Mouse (Mus musculus) limb, embryonic 14.5 days (tissue): ENCODE measurements at regions not wholly inside any gene's neighbourhood (a gene's known extent, or its start where the extent isn't known, plus 50 kb on each side); places are given as distances from the start of the nearest gene placed in this dataset.

Source experiments
- ATAC-seq: fragments of 200-750 bp; cut with Nextera tagmentation; 2 replicates; pipeline ENCODE4 v1.8.0; 2017; ENCODE audit warnings: low read depth, moderate number of reproducible peaks, moderate TSS enrichment; ENCODE audit not compliant: low FRiP score
- DNase-seq: peaks from one replicate; pipeline ENCODE4 v3.0.0-alpha.2; 2015; ENCODE audit warnings: low spot score
- H3K27ac ChIP-seq: fragments of 300-500 bp; sonication (generic); replicated peaks from 2 replicates; pipeline ENCODE4 v1.5.1; 2014; ENCODE audit warnings: low read depth, mild to moderate bottlenecking, low read length, moderate library complexity, mixed read lengths
- H3K27me3 ChIP-seq: fragments of 300-500 bp; sonication (generic); 2 replicates; pipeline ENCODE4 v1.6.1; 2014; ENCODE audit warnings: low read length, mixed read lengths; ENCODE audit not compliant: control insufficient read depth, insufficient read depth
- H3K36me3 ChIP-seq: fragments of 300-500 bp; sonication (generic); 2 replicates; pipeline ENCODE4 v1.6.1; 2014; ENCODE audit warnings: mild to moderate bottlenecking, low read length, moderate library complexity, mixed read lengths; ENCODE audit not compliant: control insufficient read depth, insufficient read depth
- H3K4me1 ChIP-seq: fragments of 300-500 bp; sonication (generic); 2 replicates; pipeline ENCODE4 v1.6.1; 2014; ENCODE audit warnings: antibody characterized with exemption, low read length, mixed read lengths; ENCODE audit not compliant: control insufficient read depth, insufficient read depth
- H3K4me2 ChIP-seq: fragments of 300-500 bp; sonication (generic); replicated peaks from 2 replicates; pipeline ENCODE4 v1.6.1; 2014; ENCODE audit warnings: low read depth, mild to moderate bottlenecking, low read length, moderate library complexity; ENCODE audit not compliant: severe bottlenecking
- H3K4me3 ChIP-seq: fragments of 300-500 bp; sonication (generic); replicated peaks from 2 replicates; pipeline ENCODE4 v1.5.1; 2014; ENCODE audit warnings: low read length
- H3K9ac ChIP-seq: fragments of 300-500 bp; sonication (generic); 2 replicates; pipeline ENCODE4 v1.6.1; 2014; ENCODE audit warnings: mild to moderate bottlenecking, low read depth, low read length, moderate library complexity; ENCODE audit not compliant: severe bottlenecking
- H3K9me3 ChIP-seq: fragments of 300-500 bp; sonication (generic); 2 replicates; pipeline ENCODE4 v1.6.1; 2016; ENCODE audit warnings: low read length; ENCODE audit not compliant: control insufficient read depth
- POLR2A ChIP-seq: fragments of 200-500 bp; IDR thresholded peaks from 2 replicates; pipeline ENCODE4 v1.8.0; 2012; ENCODE audit warnings: inconsistent platforms, mild to moderate bottlenecking, moderate library complexity, borderline replicate concordance; ENCODE audit not compliant: insufficient read depth, insufficient read length; ENCODE audit errors: extremely low read depth
- WGBS: fragments of 180-500 bp; shearing (Covaris S2); extraction: QIAGEN DNeasy Blood & Tissue Kit; methylation state at CpG from one replicate; pipeline ENCODE4 v1.1.7; 2014; 5-methylcytosine and 5-hydroxymethylcytosine counted together

DNA sequence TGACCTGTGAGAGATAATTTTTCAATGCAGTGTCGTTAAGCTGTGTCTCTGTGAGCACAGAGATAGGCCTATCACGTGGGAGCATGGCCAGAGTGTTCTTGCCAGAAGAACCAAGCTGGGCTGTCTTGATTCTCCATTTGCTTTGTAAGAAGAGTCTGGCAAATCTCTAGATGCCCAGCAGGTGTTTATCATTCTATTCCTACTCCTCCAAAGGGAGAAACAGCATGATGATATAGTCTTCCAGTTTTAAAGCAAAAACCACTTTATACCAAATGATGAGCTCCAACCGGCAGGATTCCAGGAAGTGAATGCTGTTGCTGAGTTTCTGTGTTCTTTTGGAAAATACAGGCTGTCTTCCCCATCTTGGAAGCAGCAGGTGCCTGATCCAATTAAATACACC is 51.2 kb upstream of the Samd3 start:
- Histone ChIP-seq H3K36me3 (no peaks in the 10 kb centered on the region), H3K4me2 (no peak overlapping the region), H3K9ac (no peak overlapping the region), H3K9me3 (no peaks in the 10 kb centered on the region), H3K4me1 (no peaks in the 10 kb centered on the region), H3K4me3 (no peak overlapping the region), H3K27me3 (no peaks in the 10 kb centered on the region), H3K27ac (no peak overlapping the region)
- ATAC-seq (no peak), DNase-seq (no peak)
- TF ChIP-seq POLR2A = no peak
- WGBS = 73% methylated on average over 3 of the region's 3 CpGs
